Mouse (Mus musculus) left cerebral cortex, adult 2 months (tissue): ENCODE measurements at regions not wholly inside any gene's neighbourhood (a gene's known extent, or its start where the extent isn't known, plus 50 kb on each side); places are given as distances from the start of the nearest gene placed in this dataset.

Experiments used
- DNase-seq, 2 experiments: peaks; one replicate each; pipeline ENCODE4 v3.0.0; 2021 to 2022; ENCODE audit warnings: low spot score in 2 of 2, mixed read lengths in 1 of 2; ENCODE audit errors: extremely low spot score in 1 of 2
- H3K27ac ChIP-seq: fragments of 200-600 bp; 2 replicates; pipeline ENCODE4 v1.8.1; 2022
- H3K4me3 ChIP-seq: fragments of 200-600 bp; 2 replicates; pipeline ENCODE4 v1.8.1; 2022
- CTCF ChIP-seq: fragments of 200-600 bp; IDR thresholded peaks from 2 replicates; pipeline ENCODE4 v1.8.1; 2022; ENCODE audit warnings: antibody characterized with exemption, mild to moderate bottlenecking, moderate library complexity
- intact Hi-C: fragments of 180-260 bp; cut with DNase I; formaldehyde crosslinking; loops from one replicate; pipeline ENCODE4 v1.15.1; 2025

DNA sequence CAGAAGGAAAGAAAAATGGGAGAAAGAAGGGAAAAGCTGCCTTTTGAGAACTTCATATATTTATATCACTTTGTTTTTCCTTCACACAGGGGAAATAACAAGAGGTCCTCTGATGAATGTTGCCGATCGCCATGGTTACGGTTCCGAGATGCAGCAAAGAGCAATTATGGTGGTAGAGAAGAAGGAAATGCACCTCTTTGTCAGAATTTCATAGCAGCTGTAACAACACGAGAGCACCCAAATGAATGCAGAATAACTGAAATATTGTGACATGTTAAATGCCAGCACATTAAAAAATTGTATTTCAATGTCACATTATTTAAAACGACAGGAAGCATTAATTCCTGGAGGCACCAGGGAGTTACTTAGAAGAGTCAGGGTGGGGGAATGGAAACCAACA is 279.4 kb downstream of the Mctp2 start:
- intact Hi-C loops, result no loop called here
- H3K4me3 ChIP-seq, result no peak overlapping the region
- TF ChIP-seq CTCF, result no peak
- H3K27ac ChIP-seq, result no peak overlapping the region
- no peak for DNase-seq

DNA sequence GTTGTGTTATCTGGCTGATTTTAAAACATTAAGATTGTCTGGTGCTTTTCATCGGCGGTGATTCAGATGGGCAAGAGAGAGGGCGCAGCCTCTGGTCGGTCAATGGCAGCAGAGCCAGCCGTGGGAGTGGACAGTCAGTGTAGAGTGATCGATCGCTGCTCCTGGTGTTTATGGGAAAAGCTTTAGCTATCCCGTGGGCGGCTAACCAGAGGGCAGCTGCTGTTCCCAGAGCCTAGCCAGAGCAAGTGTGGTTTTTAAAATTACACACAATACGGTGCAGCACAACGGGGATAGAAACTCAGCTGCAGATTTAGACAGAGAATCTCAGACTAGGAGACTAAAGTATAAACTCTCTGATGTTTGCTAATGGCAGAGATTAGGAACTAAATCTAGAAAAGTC is 297.3 kb downstream of the Mctp2 start:
- intact Hi-C loops, result no loop called here
- no peak overlapping the region for H3K4me3 ChIP-seq
- H3K27ac ChIP-seq, result no peak overlapping the region
- no peak for TF ChIP-seq CTCF
- no peak for DNase-seq

DNA sequence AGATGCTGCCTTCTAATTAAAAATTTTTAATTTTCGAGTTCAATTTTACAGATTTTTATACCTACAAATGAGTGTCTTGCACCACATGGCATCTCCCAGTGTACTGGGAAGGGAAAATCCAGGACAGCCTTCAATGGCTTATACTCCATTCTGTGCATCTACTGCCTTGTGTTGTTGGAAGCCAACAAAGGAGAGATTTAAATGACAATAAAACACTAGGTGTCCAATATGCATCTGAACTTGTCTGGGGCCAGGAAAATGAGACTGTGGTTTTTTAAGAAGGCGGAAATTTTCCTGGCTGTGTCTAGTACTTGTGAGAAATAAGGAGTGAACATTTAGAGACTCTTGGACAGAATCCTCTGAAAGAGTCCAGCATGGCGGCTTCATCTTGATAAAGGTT is 302.1 kb downstream of the Mctp2 start:
- no peak overlapping the region for H3K4me3 ChIP-seq
- TF ChIP-seq CTCF, result no peak
- no peak for DNase-seq
- intact Hi-C loops, result no loop called here
- H3K27ac ChIP-seq, result no peak overlapping the region

DNA sequence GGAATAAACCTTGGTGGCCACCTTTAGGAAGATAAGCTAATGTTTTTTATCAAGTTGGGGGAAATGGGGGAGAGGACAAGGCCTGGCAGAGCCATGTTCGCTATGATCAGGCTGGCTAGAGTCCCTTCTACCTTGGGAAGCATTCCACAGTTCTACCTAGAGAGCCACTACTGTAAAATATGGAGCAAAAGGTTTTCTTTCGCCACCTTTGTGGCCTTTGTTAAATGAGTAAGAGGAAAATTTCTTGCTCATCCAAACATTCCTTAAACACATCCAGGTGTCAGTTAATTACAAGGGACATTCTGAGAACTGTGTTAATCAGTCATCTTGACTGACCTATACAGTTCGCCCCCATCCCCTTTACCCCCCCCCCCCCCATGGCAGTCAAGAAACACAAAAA is 313.9 kb downstream of the Mctp2 start:
- no peak overlapping the region for H3K27ac ChIP-seq
- no peak for DNase-seq
- intact Hi-C loops, result no loop called here
- no peak for TF ChIP-seq CTCF
- H3K4me3 ChIP-seq, result no peak overlapping the region

DNA sequence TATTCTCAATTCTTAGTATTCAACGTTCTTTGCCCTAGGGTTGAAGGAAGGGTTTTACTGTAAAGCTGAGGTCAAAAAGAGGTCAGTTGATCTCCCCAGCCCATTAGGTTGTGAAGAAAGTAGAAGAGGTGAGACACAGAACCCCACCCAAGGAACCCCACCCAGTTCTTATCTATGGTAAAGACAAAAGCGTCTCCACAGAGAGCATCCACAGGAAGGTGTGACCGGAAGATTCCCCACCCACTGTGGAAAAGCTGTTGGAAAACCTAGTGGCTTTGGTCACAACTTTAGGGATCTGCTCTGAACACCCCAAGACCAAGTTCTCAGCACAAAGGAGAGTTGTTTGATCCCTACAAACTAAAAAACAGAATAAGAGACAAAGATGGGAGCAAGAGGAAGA is 314.6 kb downstream of the Mctp2 start:
- DNase-seq, result no peak
- H3K27ac ChIP-seq, result no peak overlapping the region
- no peak for TF ChIP-seq CTCF
- no peak overlapping the region for H3K4me3 ChIP-seq
- intact Hi-C loops, result no loop called here

DNA sequence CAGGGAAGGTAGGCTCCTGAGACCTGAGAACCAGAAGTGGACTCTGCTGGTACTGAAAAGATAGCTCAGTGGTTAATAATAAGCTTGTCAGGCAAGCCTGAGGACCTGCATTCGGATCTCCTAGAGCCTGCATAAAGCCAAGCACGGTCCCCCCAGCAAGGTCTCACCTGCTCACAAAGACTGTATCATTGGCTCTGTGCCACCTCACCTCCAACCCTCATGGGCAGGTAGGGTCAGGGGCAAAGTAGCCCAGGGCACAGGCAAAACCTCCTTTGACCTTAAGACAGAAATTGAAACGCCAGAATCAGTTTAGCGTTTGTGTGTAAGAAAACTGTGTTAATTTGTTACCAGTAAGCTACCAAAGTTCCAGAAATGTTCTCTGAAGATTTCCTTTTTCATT is 315.2 kb downstream of the Mctp2 start:
- intact Hi-C loops, result no loop called here
- DNase-seq, result no peak
- no peak for TF ChIP-seq CTCF
- H3K4me3 ChIP-seq, result no peak overlapping the region
- H3K27ac ChIP-seq, result no peak overlapping the region

DNA sequence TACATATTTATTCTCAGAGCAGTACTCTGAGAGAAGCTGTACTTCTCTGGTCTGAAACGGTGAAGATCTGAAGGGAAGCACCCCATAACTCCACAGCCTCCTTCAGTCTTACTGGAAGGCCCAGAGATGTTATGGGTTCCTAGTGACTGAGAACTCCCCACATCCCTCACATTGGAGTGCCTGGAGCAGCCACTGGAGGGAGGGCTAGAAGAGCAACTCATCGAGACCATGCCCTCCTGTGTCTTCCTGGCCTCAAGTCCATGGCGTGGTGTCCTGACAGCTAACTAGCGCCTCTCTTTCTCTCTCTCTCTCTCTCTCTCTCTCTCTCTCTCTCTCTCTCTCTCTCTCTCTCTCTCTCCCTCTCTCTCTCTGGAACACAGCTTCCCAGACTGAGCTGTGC is 340.4 kb downstream of the Mctp2 start:
- no peak overlapping the region for H3K4me3 ChIP-seq
- intact Hi-C loops, result no loop called here
- no peak for TF ChIP-seq CTCF
- DNase-seq, result no peak
- no peak overlapping the region for H3K27ac ChIP-seq

DNA sequence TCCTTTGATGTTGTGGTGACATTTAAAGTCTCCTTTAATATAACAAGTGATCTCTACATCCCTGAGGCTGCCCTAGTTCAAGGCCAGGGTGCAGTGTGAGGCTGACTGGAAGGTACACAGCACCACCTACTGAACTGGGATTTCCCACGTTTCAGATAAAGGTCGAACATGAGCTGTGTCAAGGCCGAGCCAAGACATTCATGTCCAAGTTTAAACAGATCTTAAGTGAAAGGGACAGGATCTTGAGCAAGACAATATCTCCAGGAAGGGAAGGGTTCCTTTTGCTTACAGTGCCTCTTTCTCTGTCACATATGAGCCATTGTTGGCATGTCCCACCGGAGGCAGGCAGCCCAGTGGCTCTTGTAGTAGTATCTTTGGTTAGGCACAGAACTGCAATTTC is 343.0 kb downstream of the Mctp2 start:
- intact Hi-C loops, result no loop called here

DNA sequence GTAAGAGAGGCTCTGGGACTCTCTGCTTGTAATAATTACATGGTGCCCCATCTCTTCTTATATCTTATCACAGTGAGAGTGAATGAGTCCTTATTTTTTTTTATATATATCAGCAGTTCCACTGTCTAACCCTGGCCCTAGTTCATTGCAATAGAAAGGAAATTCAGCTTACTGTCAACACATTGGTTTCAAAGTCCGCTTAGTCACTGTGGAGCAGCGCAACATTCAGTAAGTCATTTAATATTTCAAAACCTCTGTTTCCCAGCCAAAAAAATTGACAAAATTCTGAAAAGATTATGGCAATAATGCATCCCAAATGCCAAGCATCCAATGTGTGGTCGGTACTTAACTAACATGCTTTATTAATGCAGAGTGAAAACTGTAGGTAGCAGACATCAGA is 343.6 kb downstream of the Mctp2 start:
- DNase-seq, result no peak
- TF ChIP-seq CTCF, result no peak
- H3K27ac ChIP-seq, result no peak overlapping the region
- intact Hi-C loops, result no loop called here
- no peak overlapping the region for H3K4me3 ChIP-seq

More for the DNA sequence above, 343.0 kb downstream of the Mctp2 start:
- DNase-seq, result no peak
- H3K27ac ChIP-seq, result no peak overlapping the region
- H3K4me3 ChIP-seq, result no peak overlapping the region
- TF ChIP-seq CTCF, result no peak; the same call in 1 of the 2 replicates

DNA sequence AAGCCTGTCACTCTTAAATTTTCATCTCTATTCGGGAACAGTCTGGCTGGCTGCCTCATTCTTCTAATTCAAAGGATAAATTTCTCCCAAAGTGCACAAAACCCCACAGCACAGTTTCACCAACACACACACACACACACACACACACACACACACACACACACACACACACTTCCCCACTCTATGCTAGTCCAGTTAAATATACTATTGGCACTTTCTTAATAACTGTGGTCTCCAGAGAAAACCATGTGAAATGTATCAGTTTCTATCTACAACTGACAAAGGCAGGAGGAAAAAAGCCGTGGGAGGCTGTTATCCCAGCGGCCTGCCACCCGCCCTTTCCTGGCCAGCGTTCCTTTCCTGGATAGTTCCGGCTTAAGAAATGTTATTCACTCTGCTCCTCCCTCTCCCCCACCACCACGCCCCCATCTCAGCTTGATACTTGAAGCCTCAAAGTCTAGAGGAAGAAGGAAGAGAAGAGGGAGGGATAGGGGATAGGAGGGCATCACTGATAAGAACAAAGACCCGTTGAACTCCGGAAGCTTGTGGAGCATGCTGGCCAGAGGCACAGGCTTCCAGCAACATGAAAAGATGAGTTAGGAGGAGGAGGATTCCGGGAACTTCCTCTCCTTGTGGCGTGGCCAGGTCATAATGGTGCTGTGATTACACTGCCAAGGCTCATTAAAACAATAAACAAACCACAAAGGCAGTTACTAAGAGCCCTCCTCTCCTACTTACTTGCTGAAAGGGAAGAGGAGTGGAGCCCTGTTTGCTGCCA is 345.8 kb downstream of the Mctp2 start:
- Histone ChIP-seq H3K4me3 (no peak overlapping the region), H3K27ac (no peak overlapping the region)
- intact Hi-C loops, result no loop called here
- DNase-seq, result no peak
- no peak for TF ChIP-seq CTCF

DNA sequence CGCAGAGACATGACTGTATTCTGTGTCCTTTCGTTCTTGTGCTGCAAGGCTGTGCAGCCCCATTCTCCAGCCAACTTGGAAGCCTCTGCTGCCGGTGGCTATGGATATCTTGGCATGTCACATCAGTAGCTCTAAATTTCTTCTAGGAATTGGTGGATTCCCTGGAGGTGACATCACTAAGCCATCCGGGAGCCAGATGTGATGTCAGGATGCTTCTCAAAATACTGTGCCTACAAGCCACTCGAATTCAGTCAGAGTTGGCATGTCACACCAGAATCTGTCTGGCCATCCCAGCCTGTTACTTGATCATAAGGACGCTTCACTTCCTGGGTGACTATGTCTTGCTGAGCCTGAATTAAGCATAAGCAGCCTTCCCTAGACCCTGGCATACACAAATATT is 359.9 kb downstream of the Mctp2 start:
- intact Hi-C loops, result no loop called here
- no peak for TF ChIP-seq CTCF
- Histone ChIP-seq H3K4me3 (no peak overlapping the region), H3K27ac (no peak overlapping the region)
- DNase-seq, result no peak

DNA sequence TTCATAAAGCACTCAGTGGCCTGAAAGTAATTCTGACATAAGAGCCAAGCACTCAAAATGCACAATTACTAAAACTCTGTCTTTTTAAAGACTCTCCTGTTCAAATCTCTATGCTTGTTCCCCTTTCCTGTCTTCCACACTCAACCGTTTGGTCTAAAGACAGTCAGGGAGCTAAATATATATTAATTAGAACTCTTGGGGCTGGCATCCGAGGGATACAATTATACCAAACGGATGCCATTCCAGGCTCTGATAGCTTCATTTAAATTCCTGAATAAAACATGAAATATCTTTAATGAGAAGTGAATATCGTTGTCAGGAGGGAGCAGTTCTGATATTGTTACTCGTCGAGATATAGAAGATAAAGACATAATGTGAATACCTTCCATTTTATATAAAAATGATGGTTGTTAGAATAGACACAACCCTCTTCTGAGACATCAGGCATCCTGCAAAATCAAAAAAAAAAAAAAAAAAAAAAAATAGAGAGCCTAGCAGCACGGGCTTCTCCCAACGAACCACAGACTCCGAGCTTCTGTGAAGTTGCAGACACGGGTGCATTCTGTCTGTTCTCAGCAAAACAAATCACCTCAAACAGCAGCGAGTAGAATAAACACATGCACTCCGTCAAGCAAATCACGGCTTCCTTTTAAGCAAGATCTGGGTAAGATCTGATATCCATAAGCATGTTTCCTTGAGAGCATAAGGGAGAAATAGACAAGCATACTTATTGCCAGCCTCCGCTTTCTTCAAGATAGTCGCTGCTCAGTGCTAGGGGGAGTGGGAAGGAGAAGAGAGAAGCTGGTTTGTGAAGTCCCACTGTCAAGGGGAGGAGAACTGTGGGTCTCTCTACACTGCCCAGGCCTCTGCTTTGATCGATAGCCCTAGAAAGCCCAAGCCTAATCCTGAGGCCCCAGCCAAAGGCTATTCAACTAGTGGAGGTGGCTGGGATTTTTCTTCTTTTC is 363.0 kb downstream of the Mctp2 start:
- Histone ChIP-seq H3K27ac (no peak overlapping the region), H3K4me3 (no peak overlapping the region)
- TF ChIP-seq CTCF, result no peak; the same call in 1 of the 2 replicates
- peak in 1 of 2 experiments; percentile 15 for DNase-seq
- intact Hi-C loops, result no loop called here
